Mouse (Mus musculus) olfactory bulb, adult 2 months (tissue): ENCODE data around the gene Suclg2.

Source experiments
- CTCF ChIP-seq: fragments of 200-500 bp; IDR thresholded peaks from 2 replicates; pipeline ENCODE4 v1.5.1; 2012; ENCODE audit warnings: low read depth, mild to moderate bottlenecking, low read length, moderate library complexity; ENCODE audit not compliant: insufficient read depth
- POLR2A ChIP-seq: fragments of 200-500 bp; IDR thresholded peaks from 2 replicates; pipeline ENCODE4 v1.6.1; 2012; ENCODE audit warnings: mild to moderate bottlenecking, low read depth, low read length, moderate library complexity; ENCODE audit not compliant: insufficient read depth

DNA sequence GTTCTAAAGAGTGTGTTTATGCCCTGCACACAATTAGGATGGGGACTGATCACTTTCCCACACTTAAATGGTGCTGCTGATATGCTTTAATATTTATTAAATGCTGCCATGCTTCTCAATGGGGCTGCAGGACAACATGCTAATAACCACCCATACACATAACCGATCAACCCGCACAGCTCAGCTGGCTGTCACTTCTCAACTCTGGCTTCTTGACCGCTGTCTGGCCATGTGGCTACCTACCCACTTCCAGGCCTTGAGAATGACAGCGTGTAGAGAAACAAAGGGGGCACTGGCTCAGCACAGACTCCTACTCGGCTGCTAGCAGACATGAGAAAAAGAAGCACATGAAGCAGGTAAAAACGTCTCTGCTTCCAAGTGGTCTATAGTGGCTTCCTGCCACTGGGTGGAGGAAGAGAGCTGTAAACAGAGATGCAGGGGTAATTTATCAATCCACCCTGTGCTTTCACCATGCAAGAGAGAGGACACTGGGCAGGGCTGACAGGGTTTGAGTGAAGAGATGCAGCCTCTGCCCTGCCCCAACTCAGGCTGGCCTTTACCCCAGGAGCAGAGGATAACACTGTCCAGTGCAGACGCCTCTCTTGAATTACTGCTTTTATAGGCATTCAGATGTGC is 234.3 kb downstream of the Suclg2 start:
- TF ChIP-seq CTCF = peak; percentile 44
- no peak for TF ChIP-seq POLR2A
